Mouse (Mus musculus) embryonic facial prominence, embryonic 13.5 days (tissue): Measurements from ENCODE around the gene Nid2. TPM values are rescaled to one million over a fixed set of nuclear protein-coding genes. Genes with fewer than 3 reads are reported as not detected.
A peak's percentile ranks its signal among the peaks of the same experiment; 100 is the strongest.

Experiments used
- ATAC-seq: fragments of 200-750 bp; cut with Nextera tagmentation; 2 replicates; pipeline ENCODE4 v1.8.0; 2017; ENCODE audit warnings: low read depth; ENCODE audit not compliant: insufficient number of reproducible peaks, insufficient read depth, low FRiP score, low TSS enrichment
- H3K27ac ChIP-seq: fragments of 300-500 bp; sonication (generic); 2 replicates; pipeline ENCODE4 v1.5.1; 2015; ENCODE audit warnings: moderate library complexity, mild to moderate bottlenecking, inconsistent platforms
- H3K27me3 ChIP-seq: fragments of 300-500 bp; sonication (generic); 2 replicates; pipeline ENCODE4 v1.6.1; 2015; ENCODE audit warnings: mild to moderate bottlenecking, inconsistent platforms
- H3K36me3 ChIP-seq: fragments of 300-500 bp; sonication (generic); 2 replicates; pipeline ENCODE4 v1.6.1; 2015; ENCODE audit warnings: mild to moderate bottlenecking, inconsistent platforms
- H3K4me1 ChIP-seq: fragments of 300-500 bp; sonication (generic); 2 replicates; pipeline ENCODE4 v1.6.1; 2015; ENCODE audit warnings: inconsistent platforms
- H3K4me2 ChIP-seq: fragments of 300-500 bp; sonication (generic); 2 replicates; pipeline ENCODE4 v1.6.1; 2015; ENCODE audit warnings: moderate library complexity, mild to moderate bottlenecking, inconsistent platforms
- H3K4me3 ChIP-seq: fragments of 300-500 bp; sonication (generic); 2 replicates; pipeline ENCODE4 v1.5.1; 2015; ENCODE audit warnings: mild to moderate bottlenecking, inconsistent platforms
- H3K9ac ChIP-seq: fragments of 300-500 bp; sonication (generic); 2 replicates; pipeline ENCODE4 v1.6.1; 2015; ENCODE audit warnings: mild to moderate bottlenecking, inconsistent platforms
- H3K9me3 ChIP-seq: fragments of 300-500 bp; sonication (generic); 2 replicates; pipeline ENCODE4 v1.6.1; 2016; ENCODE audit warnings: inconsistent platforms
- WGBS: fragments of 180-500 bp; shearing (Covaris S2); methylation state at CpG from one replicate; pipeline ENCODE4 v1.1.7; 2015; ENCODE audit warnings: mixed read lengths; 5-methylcytosine and 5-hydroxymethylcytosine counted together
- polyA plus RNA-seq: library from polyadenylated mRNA; unstranded; fragments of >200 nt; fragmentation: Nextera tagmentation; extraction: Ambion mirVana; gene quantifications from 2 replicates; pipeline ENCODE4 v1.2.1, GENCODE M21; 2015

Gene Nid2
- polyA plus RNA-seq, 1 experiment from 2014 or later: 56.4 TPM

DNA sequence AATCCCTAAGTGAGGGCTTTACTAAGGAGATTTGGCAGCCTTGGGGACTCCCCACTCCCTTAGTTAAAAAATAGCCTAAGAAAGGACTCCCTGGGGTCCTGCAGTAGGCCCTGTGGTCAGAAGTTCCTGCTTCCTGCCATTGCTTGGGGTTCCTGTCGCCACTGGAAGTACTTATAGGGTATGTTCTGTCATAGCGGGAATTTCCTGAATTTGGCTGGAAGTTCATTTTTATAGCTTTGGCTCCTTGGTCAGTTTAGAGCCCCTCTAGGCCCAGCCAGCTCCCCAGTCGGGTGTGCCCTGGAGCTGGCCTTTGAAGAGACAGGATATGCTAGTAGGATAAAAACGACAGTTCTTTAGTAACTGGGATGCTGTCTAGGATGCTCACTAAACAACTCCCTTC, 43.8 kb downstream of the Nid2 start:
- H3K4me1 ChIP-seq: no peaks in the 10 kb centered on the region
- no peak overlapping the region for H3K4me2 ChIP-seq
- no peaks in the 10 kb centered on the region for H3K27me3 ChIP-seq
- peaks cover 32% of the 10 kb centered on the region for H3K36me3 ChIP-seq
- H3K4me3 ChIP-seq: no peak overlapping the region
- no peak overlapping the region for H3K27ac ChIP-seq
- H3K9ac ChIP-seq: no peak overlapping the region
- WGBS: 55% methylated on average over 4 of the region's 4 CpGs
- H3K9me3 ChIP-seq: no peaks in the 10 kb centered on the region
- ATAC-seq: no peak

DNA sequence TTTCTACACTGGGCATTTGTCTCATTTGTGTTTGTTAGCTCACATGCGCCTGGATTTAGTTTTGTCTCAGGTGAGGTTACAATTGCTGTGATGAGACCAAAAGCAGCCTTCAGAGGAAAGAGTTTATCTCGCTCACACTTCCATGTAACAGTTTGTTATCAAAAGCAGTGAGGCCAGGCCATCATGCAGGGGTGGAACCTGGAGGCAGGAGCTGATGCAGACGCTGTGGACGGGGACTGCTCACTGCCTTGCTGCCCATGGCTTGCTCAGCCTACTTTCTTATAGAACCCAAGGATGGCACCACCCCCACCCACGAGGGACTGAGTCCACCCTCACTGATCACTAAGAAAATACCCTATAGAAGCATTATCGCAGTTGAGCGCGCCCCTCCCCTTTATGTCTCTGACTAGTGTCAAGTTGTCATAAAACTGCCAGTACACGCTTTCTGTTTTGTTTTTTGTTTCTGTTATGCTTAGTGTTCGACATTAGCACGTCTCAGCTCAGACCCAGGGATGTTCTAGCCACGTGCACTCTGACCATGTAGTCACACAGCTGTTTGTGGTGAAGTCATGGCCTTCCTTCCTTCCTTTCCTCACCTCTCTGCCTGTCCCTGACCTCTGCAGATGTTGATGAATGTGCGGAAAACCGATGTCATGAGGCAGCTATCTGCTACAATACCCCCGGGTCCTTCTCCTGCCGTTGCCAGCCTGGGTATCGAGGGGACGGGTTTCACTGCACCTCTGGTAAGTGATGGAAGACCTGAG, 45.7 kb downstream of the Nid2 start:
- no peak overlapping the region for H3K4me2 ChIP-seq
- no peak overlapping the region for H3K4me3 ChIP-seq
- no peak overlapping the region for H3K9ac ChIP-seq
- H3K27me3 ChIP-seq: no peaks in the 10 kb centered on the region
- peaks cover 36% of the 10 kb centered on the region for H3K36me3 ChIP-seq
- H3K4me1 ChIP-seq: no peaks in the 10 kb centered on the region
- H3K27ac ChIP-seq: no peak overlapping the region
- WGBS: 84% methylated on average over 18 of the region's 18 CpGs
- H3K9me3 ChIP-seq: no peaks in the 10 kb centered on the region
- no peak for ATAC-seq

DNA sequence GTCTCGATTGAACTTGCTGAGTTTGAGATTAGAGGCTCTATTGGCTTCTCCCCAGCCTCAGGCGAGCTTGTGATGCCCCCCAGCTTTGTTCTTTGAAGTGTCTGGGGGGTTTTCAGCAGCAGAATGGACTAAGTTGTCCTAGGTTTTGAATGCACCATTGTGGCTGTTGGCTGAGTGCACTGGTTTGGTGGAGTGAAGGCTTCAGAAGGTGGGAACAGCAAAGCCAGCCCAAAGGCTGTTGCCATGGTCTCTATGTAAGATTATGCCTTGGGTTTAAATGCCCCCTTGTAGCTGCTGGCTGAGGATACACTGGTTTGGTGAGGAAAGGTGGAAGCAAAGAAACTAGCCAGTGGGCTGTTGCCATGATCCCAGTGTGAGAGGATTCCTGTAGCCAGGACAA, 49.4 kb downstream of the Nid2 start:
- H3K4me2 ChIP-seq: no peak overlapping the region
- H3K27me3 ChIP-seq: no peaks in the 10 kb centered on the region
- no peak overlapping the region for H3K27ac ChIP-seq
- ATAC-seq: no peak
- H3K9ac ChIP-seq: no peak overlapping the region
- H3K36me3 ChIP-seq: peaks cover 42% of the 10 kb centered on the region
- WGBS: 33% methylated on average over 2 of the region's 2 CpGs
- H3K4me1 ChIP-seq: peaks cover 8% of the 10 kb centered on the region
- no peak overlapping the region for H3K4me3 ChIP-seq
- no peaks in the 10 kb centered on the region for H3K9me3 ChIP-seq

DNA sequence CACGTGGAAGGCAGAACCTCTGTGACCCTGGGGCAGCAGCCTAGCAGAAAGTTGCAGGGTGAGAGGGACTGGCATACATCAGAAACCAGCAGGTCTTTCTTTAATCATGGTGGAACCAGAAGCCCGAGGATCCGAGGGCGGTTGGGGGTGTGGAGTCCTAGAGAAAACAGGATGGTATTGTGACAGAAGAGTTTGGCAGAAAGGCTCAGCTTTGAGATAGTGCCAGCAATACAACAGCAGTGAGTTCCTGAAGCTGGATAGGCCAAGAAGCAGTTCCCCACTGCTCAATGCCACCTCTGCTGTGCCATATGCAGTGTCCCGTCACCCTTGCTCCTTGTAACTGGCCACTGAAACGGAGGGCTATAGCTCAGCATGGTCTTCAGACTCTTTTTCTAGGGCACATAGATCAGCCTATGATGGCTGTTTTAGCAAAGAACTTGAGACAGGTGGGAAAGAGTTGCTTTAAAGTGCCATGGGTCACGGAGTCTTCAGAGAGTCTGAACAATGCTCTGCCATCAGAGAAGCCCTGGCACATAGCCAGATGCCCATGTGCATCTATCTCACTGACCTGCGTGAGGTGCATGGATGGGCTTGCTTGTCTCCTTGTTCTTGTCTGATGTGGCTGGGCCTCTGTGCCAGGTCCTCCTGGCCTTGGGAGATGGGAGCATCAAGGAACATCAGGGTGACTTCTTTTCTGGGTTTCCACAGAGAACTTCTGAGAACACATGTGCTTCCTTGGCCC, 50.6 kb downstream of the Nid2 start:
- no peak for ATAC-seq
- Histone ChIP-seq H3K4me1 (peaks cover 10% of the 10 kb centered on the region), H3K27ac (no peak overlapping the region), H3K9ac (no peak overlapping the region), H3K4me3 (no peak overlapping the region), H3K4me2 (no peak overlapping the region), H3K36me3 (peaks cover 52% of the 10 kb centered on the region), H3K9me3 (no peaks in the 10 kb centered on the region), H3K27me3 (no peaks in the 10 kb centered on the region)
- WGBS: 87% methylated on average over 8 of the region's 8 CpGs

DNA sequence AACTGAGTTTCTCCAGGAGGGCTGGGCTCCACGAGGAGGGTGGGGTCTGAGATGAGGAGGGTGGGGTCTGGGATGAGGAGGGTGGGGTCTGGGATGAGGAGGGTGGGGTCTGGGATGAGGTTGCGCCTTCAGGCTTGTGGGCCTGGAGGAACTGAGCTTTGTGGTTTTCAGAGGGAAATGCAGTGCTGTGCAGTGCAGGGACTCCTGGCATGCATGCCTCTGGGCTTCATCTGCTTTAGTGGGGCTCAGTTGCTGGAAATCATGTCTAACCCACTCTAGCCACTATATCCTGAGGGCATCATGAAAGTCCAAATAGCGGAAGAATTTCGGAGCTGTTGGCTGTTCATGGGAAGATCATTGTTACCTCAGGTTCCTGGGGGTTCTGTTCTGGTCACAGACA, 52.2 kb downstream of the Nid2 start:
- Histone ChIP-seq H3K36me3 (peaks cover 49% of the 10 kb centered on the region), H3K4me3 (no peak overlapping the region), H3K4me2 (0 out of 2 replicates have a peak overlapping the region, but pooled peaks have one; percentile 5), H3K9ac (no peak overlapping the region), H3K27me3 (no peaks in the 10 kb centered on the region), H3K4me1 (peaks cover 11% of the 10 kb centered on the region), H3K9me3 (no peaks in the 10 kb centered on the region), H3K27ac (peak overlapping the region; percentile 57)
- ATAC-seq: 0 out of 2 replicates have a peak, but pooled peaks have one; percentile 57
- WGBS: 52% methylated on average over 4 of the region's 4 CpGs

DNA sequence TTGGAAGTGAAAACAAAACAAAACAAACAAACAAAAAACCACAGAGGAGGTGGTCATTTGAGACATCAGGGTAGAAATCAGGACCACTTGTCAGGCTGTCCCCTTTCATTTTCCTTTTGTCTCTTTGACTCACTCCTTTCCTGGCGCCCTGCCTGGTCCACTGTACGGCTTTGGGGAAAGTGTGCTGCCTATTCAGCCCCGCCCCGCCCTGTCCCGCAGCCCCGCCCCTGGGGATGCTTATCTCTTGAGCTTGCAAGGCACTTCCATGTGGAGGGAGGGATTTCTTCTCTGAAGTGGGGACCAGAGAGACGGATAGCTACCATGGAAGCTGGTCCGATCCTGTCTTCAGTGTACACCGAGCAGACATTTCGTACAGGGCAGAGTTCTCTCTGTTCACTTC, 52.6 kb downstream of the Nid2 start:
- 45% methylated on average over 10 of the region's 10 CpGs for WGBS
- no peak for ATAC-seq
- no peak overlapping the region for H3K4me3 ChIP-seq
- no peaks in the 10 kb centered on the region for H3K9me3 ChIP-seq
- 0 out of 2 replicates have a peak overlapping the region, but pooled peaks have one; percentile 5 for H3K4me2 ChIP-seq
- no peaks in the 10 kb centered on the region for H3K27me3 ChIP-seq
- H3K27ac ChIP-seq: peak overlapping the region; percentile 57
- peaks cover 44% of the 10 kb centered on the region for H3K36me3 ChIP-seq
- peaks cover 11% of the 10 kb centered on the region for H3K4me1 ChIP-seq
- H3K9ac ChIP-seq: no peak overlapping the region

DNA sequence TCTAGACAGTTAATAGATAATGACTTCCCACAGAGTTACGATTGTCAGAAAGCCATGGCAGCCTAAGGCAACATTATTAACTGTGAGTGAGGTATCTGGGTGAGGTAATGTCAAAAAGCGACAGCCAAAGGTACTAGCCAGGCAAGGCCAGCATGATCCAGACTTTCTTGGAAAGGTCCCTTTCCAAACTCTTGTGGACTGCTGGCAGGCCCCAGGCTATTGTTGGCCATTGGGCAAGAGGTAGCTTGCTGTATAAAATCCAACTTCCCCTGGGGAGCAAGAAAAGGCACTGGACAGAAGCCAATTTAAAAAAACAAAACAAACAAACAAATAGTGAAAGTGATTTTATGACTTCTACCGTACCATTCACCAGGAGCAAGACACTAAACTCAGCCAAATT, 56.3 kb downstream of the Nid2 start:
- H3K4me1 ChIP-seq: peaks cover 15% of the 10 kb centered on the region
- H3K27me3 ChIP-seq: no peaks in the 10 kb centered on the region
- no peak overlapping the region for H3K4me3 ChIP-seq
- no peak overlapping the region for H3K4me2 ChIP-seq
- H3K9me3 ChIP-seq: no peaks in the 10 kb centered on the region
- WGBS: 73% methylated on average over 3 of the region's 3 CpGs
- no peak overlapping the region for H3K9ac ChIP-seq
- peaks cover 41% of the 10 kb centered on the region for H3K36me3 ChIP-seq
- ATAC-seq: no peak
- no peak overlapping the region for H3K27ac ChIP-seq

DNA sequence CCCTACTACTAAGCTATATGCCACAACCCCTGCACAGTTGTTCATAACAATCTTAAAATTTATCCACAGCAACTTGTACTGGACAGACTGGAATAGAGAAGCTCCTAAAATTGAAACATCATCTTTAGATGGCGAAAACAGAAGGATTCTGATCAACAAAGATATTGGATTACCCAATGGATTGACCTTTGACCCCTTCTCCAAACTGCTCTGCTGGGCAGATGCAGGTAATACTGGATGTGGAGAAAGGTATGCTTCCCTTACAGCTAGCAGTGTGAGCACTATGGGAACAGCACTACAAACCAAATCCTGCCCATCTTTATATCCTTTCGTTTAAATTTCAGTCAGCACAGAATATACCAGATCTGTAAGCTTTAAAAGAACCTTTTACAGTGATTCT, 56.8 kb downstream of the Nid2 start:
- Histone ChIP-seq H3K4me3 (no peak overlapping the region), H3K4me1 (peaks cover 15% of the 10 kb centered on the region), H3K27ac (no peak overlapping the region), H3K36me3 (peaks cover 45% of the 10 kb centered on the region), H3K9me3 (no peaks in the 10 kb centered on the region), H3K9ac (no peak overlapping the region), H3K27me3 (no peaks in the 10 kb centered on the region), H3K4me2 (no peak overlapping the region)
- no peak for ATAC-seq
- WGBS: 83% methylated on average over 2 of the region's 2 CpGs

DNA sequence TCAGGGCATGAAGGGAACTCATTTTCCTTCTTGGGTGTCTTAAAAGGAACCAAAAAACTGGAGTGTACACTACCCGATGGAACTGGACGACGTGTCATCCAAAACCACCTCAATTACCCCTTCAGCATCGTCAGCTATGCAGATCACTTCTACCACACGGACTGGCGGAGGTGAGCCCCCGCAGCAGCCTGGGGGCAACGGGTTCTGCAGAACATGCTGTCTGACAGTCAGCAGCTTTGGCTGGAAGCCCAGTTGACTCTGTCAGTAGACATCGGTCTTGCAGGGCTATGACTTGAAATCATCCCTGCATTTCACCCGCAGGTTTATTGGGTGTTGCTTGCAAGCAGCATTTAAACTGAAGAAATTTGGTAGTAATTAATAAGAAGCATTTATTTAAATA, 58.9 kb downstream of the Nid2 start:
- ATAC-seq: no peak
- peaks cover 57% of the 10 kb centered on the region for H3K36me3 ChIP-seq

DNA sequence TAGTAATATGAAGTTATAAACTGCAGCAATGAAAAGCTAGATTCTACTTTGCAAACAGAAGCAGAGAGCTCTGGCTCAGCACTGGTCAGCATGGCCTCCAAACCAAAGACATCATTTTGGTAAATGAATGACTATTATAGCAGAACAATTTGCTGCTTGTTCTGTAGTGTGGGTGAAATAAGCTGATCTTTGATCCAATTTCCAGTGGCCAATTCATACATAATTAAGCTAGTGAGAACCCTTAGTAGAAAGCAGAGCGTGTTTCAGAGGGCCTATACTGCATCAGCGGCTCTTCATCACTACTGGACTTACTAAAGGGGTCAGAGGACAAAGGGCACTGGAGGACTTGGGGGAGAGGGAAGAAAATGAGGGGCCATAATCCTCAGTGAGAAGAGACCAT, 62.0 kb downstream of the Nid2 start:
- Histone ChIP-seq H3K9ac (no peak overlapping the region), H3K4me1 (0 out of 2 replicates have a peak, but pooled peaks cover 3% of the 10 kb centered on the region), H3K27ac (no peak overlapping the region), H3K4me2 (no peak overlapping the region), H3K9me3 (no peaks in the 10 kb centered on the region), H3K4me3 (no peak overlapping the region), H3K27me3 (no peaks in the 10 kb centered on the region), H3K36me3 (peaks cover 58% of the 10 kb centered on the region)
- no peak for ATAC-seq
- WGBS: 98% methylated on average over 2 of the region's 2 CpGs

More for the DNA sequence above, 58.9 kb downstream of the Nid2 start:
- Histone ChIP-seq H3K4me2 (no peak overlapping the region), H3K4me1 (0 out of 2 replicates have a peak, but pooled peaks cover 7% of the 10 kb centered on the region), H3K4me3 (no peak overlapping the region), H3K27me3 (no peaks in the 10 kb centered on the region), H3K9ac (no peak overlapping the region), H3K27ac (no peak overlapping the region), H3K9me3 (no peaks in the 10 kb centered on the region)
- 70% methylated on average over 10 of the region's 10 CpGs for WGBS

DNA sequence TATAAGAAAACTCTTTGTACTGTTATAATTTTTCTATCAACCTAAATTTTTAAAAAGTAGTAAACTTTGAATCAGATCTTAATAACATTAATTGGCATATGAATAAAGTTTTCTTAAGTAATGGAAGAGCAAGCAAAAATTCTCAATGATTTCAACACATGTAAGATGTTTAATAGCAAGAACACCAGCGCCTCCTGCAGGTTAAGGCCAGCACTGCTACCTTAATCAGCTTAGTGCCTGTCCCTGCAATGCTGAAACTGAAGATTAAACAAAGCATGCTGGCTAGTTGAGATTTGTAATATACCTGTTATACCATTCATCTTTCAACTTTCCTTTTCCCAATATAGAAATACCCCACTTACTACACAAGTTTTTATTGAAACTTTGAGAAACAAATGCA, 66.9 kb downstream of the Nid2 start:
- Histone ChIP-seq H3K36me3 (peaks cover 66% of the 10 kb centered on the region), H3K4me1 (peaks cover 6% of the 10 kb centered on the region), H3K27ac (no peak overlapping the region), H3K9ac (no peak overlapping the region), H3K27me3 (no peaks in the 10 kb centered on the region), H3K9me3 (no peaks in the 10 kb centered on the region), H3K4me3 (no peak overlapping the region), H3K4me2 (no peak overlapping the region)
- ATAC-seq: no peak
- WGBS: 6% methylated on average over 1 of the region's 1 CpGs

DNA sequence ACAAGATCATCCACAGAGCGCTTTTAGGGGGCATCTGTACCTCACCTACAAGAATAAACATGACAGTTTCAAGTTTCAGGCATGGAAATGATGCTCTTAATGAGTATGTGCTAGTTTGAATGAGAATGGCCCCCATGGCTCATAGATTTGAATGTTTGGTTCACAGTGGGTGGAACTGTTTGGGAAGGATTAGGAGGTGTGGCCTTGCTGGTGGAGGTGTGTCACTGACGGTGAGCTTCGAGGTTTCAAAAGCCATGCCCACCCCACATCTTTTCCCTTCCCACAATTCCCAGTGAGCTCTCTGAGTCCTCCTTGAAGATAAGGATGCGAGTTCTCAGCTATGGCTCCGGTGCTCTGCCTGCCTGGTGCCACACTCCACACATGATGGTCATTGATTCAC, 70.6 kb downstream of the Nid2 start:
- no peak overlapping the region for H3K4me3 ChIP-seq
- no peak overlapping the region for H3K27ac ChIP-seq
- H3K4me1 ChIP-seq: peaks cover 11% of the 10 kb centered on the region
- no peak for ATAC-seq
- H3K4me2 ChIP-seq: no peak overlapping the region
- H3K9me3 ChIP-seq: no peaks in the 10 kb centered on the region
- no peaks in the 10 kb centered on the region for H3K27me3 ChIP-seq
- 99% methylated on average over 5 of the region's 5 CpGs for WGBS
- peaks cover 33% of the 10 kb centered on the region for H3K36me3 ChIP-seq
- H3K9ac ChIP-seq: no peak overlapping the region
